Mouse (Mus musculus) T-helper 17 cell (primary cell): ENCODE results near the gene Med15.

Experiments
- in situ Hi-C, 2 experiments: fragments of 300-600 bp; cut with MboI, MseI; formaldehyde crosslinking; loops; 1 replicate in 1 of 2; 2 replicates in 1 of 2; pipeline ENCODE4 v1.15.1; 2025; ENCODE audit warnings: high pct_unique_total_duplicates in 2 of 2

Med15 gene

DNA sequence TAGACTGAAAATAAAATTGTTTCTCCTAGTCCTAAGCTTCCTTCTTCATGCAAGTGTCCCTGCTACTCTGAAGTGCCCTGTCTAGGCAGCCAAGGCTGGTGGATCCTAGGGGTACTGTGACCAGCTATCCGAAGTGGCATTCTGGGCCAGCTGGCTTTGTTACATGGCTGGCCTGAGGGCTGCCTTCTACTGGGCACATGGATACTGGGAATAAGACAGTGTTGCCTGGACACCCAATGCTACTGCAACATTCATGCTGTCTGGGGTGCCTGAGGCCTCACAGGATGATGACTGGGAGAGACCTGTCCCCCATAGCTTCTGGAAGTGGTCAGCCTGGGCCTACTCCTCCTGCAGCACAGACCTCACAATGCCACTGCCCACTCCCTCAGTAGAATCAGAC is 82.0 kb downstream of the Med15 start:
- in situ Hi-C loops: no loop called here

DNA sequence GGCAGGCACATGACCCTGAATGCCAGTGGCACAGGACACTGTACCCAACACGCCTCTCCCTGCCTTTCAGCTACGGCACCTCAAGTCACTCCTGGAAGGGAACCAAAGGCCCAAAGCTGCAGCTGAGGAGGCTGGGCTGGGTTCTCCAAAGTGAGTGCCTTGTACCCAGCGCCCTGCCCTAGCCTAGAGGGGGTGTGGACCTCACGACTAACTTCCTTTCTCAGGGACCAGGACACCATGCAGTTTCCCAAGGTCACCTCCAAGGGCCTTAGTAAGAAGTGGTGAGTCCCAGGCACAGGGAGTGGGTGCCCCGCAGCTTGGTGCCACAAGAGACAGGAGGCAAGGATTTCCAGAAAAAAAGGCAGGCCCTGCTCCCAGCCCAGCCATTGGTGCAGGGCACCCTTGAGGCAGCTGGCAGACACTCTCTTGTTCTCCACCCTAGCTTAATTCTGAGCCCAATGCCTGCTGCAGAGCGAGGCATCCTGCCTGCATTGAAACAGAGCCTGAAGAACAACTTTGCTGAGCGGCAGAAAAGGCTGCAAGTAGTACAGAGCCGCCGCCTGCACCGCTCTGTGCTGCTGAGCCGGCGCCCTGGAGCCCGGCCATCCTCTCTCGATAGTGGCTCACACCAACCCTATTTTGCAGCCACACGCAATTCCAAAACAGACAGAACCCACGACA is 82.6 kb downstream of the Med15 start:
- in situ Hi-C loops: no loop called here

DNA sequence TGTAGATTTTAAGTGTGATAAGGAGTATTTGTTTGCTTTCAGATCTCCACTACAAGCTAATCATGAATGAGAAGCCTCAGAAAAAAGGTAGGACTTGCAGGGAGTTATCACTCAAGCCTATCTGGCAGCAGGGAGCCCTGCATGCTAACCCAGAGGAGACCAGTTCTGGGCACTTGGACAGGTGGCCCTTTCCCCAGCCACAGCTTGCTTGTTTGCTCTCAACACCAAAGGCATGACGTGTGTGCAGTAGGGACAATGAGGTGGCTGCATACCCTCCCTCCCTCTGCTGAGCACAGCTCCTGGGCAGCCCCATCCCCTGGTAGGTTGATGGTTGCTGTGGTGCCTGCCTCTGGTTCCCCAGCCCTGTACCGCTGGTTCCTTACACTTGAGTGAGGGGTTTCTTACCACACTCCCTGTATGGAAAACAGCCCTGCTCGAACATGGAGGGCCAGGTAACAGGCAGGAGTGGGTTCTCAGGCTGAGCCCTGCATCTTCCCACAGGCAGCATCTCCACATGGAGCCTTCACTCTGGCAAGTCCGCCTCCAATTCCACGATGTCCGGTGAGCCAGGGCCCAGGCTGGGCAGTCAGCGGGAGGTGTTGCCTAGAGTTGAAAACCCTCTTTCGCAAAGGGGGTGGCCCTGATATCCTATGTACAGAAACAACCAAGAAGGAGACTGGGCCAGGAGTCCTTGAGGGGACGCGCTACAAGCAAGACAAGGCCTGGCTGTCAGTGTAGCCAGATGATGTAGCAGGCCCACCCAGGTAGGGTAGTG is 84.9 kb downstream of the Med15 start:
- in situ Hi-C loops: no loop called here

DNA sequence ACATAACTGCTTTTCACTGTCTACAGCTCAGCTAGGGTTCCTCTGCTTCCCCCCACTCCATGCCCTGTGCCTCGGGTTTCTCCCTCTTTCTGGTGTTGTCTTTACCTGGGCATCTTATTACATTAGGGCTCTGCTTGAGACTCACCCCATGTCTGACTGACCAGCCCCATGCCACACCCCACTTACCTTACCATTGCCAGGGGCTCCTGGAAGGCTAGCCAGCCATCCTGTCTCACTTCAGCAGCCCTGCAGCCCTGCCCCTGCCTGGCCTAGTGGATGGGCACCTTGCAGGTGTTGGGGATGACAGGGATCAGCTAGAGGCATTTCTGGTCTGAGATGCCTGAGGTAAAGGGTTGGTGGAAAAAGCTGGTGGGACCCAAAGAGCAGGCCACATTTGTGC is 85.5 kb downstream of the Med15 start:
- in situ Hi-C loops: no loop called here

DNA sequence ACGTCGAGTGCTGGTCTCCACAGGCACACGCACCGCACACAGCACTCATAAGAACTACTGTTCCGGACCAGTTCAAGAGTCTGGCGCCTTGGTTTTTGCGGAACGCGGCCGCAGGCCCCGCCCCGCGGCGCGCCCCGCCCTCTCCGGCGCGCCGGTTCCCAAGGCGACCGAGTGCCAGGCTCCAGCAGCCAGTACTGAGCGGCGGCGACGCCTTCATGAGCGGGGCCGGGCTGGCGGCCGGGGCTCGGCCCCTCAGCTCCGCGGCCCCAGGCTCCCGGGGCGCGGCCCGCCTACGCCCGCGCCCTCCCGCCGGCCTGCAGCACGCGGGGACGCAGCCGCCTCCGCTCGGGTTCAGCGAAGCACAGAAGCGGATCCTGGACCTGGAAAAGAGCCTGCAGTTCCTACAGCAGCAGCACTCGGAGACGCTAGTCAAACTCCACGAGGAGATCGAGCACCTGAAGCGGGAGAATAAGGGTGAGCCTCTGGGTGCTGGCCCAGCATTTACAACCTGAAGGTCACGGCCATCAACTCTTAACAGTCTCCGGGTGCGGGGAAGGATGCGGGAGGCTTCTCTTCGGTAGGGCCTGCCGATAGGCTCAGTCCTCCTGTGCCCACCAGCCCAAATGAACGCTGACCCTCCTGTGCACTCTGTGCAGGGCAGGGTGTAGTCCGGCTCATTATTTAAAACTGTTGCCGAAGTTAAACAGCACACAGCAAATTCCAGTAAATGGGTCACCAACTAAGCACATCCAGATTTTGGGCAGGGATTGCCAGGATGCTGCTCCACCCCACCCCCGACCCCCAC is 86.2 kb downstream of the Med15 start, which contains the start of gene Ccdc74a:
Gene Ccdc74a (plus strand): TSS at position 161 of the 805 bp plus-strand sequence.
- in situ Hi-C loops: no loop called here

DNA sequence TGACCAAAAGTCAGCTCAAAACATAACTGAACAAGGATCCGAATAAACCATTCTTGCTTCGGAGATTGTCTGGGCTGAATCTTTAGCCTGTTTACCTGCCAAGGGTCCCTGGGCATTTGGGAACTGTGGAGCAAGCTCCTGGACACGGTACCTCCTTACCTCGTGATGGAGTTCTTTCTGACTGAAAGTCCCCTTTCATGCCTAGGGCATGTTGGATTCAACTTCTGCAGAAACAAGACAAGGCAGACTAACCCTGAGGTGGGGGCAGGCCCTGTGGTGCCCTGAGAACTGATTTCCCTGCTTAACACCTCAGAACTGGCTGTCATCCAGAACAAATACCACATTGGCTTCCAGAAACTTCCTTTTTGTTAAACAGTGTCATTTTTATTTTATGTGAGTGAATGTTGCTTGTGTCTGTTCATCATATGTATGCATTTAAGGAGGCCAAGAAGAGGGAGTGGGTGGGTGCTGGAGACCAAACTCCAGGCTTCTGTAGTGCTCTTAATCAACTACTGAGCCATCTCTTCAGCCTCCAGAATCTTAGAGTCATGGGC is 89.2 kb downstream of the Med15 start:
- in situ Hi-C loops: no loop called here

DNA sequence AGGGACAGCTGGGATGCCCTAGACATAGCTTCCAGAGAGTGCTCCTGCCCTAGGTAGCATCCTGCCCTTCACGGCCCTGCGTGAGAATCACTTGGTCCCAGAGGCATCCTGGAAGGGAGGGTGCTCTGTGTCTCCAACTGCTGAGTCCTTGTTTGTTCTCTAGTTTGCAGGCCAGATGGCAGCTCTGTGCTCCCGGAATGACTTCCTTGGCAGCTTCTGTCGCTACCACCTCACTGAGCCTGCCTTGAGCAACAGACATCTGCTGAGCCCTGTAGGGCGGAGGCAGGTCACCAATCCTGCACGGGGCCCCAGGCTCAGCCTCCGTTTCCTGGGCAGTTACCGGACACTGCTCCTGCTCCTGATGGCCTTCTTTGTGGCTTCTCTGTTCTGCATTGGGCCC is 90.4 kb downstream of the Med15 start:
- in situ Hi-C loops: no loop called here

DNA sequence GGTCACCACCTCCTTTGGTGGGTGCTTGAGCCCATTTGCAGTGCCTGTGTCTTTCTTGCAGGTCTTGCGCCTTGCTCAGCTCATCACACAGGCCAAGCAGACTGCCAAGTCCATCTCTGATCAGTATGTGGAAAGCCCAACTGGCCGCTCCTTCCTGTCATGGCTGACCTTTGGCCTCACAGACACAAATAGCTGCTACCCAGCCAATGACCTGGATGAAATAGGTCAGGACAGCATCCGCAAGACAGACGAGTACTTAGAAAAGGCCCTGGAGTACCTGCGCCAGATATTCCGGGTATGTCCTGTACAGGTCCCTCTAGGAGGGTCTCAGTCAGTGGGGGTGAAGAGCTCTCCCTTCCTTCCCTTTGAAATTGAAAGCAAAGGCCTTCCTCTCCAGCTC is 91.4 kb downstream of the Med15 start:
- in situ Hi-C loops: no loop called here

DNA sequence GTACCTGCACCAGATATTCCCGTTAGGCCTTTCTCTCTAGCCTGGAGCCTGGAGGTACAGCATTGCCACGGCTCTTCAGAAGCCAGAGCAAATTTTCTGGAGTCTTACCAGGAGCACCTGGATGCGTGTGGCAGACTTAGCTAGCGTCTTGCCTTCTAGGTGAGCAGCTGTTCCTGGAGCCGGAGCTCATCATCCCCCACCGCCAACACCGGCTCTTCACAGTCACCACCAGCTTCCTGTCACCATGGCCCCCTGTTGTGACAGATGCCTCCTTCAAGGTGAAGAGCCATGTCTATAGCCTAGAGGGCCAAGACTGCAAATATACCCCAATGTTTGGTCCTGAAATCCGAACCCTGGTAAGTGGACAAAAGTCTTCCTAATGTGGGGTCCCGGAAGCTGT is 92.0 kb downstream of the Med15 start:
- in situ Hi-C loops: no loop called here

DNA sequence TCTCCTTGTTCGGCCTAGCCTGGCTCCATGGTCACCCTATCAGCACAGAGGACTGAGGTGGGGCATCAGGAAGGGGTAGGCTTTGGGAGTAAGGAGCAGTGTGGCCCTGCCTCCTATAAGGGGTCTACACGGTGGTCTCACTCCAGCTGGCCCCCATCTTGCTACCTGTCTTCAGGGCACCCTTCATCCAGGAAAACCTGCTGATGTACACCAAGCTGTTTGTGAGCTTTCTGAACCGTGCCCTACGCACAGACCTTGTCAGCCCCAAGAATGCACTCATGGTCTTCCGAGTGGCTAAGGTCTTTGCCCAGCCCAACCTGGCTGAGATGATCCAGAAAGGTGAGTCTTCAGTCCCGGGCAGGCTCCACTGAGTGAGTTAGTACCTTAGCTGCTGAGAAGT is 92.7 kb downstream of the Med15 start:
- in situ Hi-C loops: no loop called here

DNA sequence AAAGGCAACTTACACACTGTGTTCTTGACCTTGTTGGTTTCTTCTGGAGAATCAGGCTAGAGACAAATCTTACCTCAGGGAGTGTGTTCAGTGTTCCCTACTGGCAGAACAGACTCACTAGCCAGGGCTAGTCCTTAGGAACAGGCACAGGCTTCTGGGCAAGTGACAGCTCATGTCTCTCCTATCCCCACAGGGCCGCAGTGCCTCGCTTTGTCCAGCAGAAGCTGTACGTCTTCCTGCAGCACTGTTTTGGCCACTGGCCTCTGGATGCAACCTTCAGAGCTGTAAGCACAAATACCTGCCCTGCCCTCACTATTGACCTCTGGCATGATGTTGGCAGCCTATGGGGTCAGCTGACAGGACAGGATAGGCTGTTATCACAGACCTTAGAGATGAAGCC is 93.6 kb downstream of the Med15 start:
- in situ Hi-C loops: no loop called here

DNA sequence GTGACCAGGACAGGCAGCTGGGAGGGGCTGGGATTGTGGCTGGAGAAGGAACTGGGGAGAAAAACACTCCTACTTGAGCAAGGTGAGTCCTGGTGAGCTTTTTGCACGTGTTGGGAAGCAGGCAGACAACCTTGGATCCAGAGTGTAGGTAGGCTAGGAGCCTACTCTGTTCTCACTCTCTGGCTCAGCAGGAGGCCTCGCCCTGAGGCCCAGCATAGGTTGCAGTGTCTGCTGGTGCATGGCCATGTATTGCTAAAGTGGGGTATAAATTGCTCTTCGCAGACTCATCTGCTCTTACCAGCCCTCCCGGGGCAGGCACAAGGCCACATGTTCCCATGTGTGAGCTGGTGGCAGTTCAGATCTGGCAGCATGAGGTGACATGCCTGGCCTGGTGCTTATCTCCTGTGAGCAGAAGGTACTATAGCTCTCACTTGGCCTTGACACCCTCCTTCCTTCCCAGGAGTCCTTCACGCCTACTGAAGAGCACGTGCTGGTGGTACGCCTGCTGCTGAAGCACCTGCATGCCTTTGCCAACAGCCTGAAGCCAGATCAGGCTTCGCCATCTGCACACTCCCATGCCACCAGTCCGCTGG is 94.6 kb downstream of the Med15 start:
- in situ Hi-C loops: no loop called here

DNA sequence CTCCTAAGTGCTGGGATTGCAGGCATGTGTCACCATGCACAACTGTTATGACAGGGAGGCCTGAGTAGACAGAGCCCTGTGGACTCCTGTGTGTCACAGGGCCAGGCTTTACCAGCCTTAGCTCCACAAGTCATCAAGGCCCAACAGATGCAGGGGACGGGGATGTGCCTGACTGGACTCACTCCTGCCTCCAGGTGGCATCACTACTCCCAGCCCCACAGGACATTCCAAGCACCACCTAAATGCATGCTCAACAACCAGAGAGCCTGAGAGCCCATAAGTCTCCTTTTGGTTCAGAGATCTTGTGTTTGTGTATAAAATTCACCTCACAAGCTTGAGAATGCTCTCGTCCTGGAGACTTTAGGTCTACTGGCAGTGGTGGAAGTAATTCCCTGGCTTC is 95.1 kb downstream of the Med15 start:
- in situ Hi-C loops: no loop called here

DNA sequence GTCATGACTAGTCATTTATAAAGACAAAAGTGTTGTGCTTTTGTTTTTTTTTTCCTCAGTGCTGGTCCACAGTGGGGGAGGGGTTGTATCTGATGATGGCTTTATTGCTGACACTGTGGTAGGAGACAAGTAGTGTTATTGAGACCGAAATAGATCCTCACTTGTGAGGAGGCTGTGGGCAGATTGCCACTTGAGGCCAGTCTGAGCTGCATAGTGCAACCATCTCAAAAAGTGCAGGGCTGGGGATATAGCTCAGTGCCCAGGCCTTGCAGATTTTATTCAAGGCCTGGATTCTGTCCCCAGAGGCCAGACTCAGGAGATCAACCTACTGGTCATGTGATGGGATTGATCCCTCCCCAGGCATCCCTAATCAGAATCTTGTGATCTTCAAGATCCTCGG is 95.8 kb downstream of the Med15 start:
- in situ Hi-C loops: no loop called here

DNA sequence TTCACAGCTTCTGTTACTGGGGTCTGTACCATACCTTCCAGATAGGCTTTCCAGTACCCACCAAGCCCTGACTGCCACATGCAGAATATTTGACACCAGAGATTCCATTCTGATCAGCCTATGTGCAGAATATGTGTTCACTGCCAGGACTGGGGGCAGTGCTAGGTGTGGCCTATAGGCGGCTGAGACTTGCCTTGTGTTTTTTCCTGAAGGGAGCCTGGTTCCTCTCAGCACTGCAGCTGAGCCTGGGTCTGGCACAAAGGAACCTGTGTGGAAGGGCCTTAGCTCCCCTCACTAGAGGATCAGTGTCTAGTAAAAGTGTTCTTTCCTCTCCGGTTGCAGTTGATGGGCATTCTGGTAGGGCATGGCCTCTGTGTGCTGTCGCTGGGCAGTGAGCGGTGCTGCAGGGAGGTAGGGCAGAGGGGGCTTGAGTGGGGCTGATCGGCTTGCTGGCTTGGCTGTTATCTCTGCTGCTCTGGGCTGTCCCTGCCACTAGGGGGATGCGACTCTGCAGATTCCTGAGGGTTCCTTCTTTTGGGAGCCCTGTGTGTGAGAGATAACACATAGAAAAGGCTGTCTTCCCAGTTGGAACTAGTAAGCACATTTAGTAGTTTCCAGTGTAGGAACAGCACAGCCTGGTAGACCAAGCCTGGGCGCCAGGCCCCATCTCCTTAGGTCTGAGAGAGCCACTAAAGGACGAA is 99.1 kb downstream of the Med15 start:
- in situ Hi-C loops: no loop called here

DNA sequence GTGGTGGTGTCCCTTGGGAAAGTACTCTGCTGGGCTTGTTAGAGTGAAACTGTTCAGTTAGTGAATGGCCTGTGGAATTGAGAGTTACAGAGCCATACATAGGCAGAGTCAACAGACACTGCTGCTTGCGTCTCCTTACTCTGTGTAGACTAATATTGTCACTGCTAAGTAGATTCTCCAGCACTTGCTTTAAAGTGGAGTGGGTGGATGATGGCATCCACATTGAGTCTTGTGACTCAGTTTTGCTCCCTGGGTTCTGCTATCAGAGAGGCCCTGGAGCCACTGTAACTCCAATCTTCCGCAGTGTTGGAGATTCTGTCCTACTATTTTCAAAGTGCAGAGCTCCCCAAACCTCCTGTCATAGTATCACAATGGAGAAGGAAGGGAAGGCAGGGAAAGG is 100.1 kb downstream of the Med15 start:
- in situ Hi-C loops: no loop called here

DNA sequence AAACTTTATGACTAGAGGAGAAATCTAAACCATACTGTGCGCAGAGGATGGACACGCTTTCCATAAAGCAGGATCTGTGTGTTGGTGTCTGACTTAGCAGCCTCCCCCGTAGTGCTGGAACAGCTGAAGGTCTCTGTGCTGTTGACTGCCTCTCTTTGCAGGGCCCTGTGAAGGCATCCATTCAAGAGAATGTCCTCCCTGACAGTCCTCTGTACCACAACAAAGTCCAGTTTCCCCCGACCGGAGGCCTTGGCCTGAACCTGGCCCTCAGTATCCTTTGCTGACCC is 106.5 kb downstream of the Med15 start:
- in situ Hi-C loops: no loop called here

DNA sequence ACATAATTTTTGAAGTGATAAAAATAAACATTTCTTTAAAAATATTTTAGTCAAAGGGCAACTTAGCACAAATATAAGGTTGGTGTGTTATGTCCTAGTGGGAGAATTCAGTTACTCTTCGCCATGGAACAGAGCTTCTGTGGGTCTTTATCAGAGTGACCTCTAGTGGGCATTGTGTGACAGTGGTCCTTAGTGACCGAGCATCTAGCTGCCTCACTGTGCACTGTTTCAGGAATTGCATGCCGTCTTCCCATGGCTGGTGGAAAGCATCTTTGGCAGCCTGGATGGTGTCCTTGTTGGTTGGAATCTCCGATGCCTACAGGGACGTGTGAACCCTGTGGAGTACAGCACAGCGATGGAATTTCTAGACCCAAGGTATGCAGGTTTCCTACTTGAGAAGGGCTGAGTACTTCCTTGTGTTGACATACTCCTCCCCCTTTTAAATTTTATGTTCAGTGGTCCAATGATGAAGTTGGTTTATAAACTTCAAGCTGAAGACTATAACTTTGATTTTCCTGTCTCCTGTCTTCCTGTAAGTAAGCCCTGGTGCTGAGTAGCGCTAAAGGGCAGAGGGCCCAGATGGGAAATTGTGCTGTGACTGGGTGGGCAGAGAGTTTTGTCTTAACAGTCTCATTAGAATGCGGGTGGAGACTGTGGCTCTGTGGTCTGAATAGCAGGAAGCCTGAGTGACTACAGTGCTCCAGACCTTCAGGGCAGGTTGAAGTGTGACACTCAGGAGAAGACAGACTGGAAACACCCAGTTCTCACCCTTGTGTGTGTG is 107.0 kb downstream of the Med15 start:
- in situ Hi-C loops: no loop called here

DNA sequence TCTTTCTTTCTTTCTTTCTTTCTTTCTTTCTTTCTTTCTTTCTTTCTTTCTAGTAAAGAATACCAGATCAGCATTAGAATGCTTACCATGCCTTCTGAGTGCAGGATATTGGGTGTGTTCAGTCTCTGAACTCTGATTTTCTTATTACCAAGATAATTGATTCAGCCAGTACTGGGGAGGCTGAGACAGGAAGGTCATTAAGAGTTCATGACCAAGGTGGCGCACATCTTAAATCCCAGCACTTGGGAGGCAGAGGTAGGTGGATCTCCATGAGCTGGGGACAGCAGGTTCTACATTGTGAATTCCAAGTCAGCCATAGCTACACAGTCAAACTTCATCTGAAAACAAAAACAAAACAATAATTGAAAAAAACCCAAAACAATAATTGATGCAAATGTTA is 110.8 kb downstream of the Med15 start:
- in situ Hi-C loops: no loop called here
